Mouse (Mus musculus) right cerebral cortex, postnatal 25 days (tissue): ENCODE data around the gene Gar1.

Experiments used
- DNase-seq: peaks from one replicate; pipeline ENCODE4 v3.0.0; 2022

The Gar1 gene

DNA sequence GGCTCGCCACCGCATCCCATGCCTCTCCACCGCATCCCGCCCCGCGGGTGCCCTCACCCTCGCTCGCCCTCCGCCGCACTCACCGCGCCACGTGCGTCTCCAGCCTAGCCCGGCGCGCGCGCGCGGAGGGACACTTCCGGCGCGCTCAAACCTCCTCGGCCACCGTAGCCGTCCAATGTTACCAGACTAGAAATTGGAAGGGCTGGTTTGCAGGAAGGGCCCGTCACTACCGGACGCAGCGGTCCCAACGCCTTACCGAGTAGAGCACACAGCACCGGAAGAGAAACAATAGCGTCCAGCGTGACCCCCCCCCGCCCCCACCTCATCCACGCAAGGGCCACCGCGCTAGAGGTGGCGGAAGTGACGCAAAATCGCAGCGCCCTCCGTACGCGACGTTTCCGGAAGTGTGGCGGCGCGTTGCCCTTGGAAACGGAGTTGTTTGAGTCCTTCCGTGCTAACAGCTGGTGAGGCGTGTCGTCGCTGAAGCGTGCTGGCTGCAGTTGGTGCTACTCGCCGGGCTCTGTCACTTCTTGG is at the start of gene Gar1:
Gar1 (minus strand) TSS at position 362 of the 534 bp plus-strand sequence.
- DNase-seq = peak; percentile 95

DNA sequence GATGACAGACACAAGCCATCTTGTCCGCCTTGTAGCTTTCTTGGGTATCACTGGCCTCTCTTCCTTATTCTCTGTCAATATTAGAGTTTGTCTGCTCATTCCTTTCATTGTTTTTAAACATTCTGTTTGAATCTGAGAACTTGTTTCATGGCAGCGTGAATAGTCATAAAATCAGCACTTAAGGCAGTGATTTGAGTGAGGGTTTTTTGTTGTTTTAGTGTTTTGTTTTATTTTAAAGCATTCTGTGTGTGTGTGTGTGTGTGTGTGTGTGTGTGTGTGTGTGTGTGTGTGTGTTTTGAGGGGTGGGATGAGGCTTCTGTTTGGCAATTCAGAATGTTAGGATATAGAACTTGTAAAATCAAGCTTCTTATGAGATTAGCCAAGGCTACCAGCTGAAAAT is 48.7 kb upstream of the Gar1 start:
- DNase-seq = no peak

GRCm38 (mm10) chr3:129879131-129879757 is 48.0 kb upstream of the Gar1 start:
- DNase-seq = no peak

DNA sequence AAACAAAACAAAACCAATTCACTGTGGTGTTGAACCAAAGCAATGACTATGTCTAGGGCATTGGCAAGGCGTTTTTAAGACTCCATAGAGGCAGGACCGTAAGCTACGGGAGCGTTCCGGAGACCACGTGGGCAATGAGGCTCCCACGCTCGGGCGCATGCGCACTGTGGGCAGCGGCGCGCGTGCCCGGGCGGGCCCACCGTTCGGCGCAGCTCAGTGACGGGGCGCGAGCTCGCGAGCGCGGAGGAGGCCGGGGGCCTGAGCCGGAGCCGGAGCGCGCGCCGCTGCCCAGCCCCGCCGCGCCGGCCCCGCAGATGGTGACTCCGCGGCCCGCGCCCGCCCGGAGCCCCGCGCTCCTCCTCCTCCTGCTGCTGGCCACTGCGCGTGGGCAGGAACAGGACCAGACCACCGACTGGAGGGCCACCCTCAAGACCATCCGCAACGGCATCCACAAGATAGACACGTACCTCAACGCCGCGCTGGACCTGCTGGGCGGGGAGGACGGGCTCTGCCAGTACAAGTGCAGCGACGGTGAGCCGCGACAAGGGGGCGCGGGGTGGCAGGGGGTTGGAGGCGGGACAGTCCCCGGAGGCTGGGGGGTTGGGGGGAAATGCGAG is 47.3 kb upstream of the Gar1 start, which contains the start of gene Pla2g12a:
Pla2g12a (plus strand) TSS at position 202 of the 617 bp plus-strand sequence.
- DNase-seq = peak; percentile 96

DNA sequence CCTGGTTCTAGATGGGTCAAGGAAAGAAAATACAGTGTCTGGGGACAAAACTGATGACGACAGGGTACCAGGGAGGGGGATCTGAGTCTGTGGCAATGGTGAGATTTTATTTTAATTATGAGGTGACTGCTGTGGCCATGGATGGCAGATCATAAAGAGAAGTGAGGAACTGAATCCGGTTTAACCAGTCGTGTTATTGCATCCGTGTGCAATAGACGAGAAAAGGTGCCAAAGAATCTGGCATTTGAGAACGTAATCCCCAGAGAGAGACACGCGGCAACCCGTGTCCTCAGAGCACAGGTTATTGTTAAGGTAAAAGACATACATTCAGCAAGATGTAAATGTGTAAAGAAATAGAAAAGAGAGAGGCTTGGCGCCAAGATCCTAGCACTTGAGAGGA is 46.1 kb upstream of the Gar1 start:
- no peak for DNase-seq

GRCm38 (mm10) chr3:129863698-129864097 is 32.5 kb upstream of the Gar1 start:
- DNase-seq = no peak

GRCm38 (mm10) chr3:129862592-129862991 is 31.4 kb upstream of the Gar1 start:
- DNase-seq = no peak

DNA sequence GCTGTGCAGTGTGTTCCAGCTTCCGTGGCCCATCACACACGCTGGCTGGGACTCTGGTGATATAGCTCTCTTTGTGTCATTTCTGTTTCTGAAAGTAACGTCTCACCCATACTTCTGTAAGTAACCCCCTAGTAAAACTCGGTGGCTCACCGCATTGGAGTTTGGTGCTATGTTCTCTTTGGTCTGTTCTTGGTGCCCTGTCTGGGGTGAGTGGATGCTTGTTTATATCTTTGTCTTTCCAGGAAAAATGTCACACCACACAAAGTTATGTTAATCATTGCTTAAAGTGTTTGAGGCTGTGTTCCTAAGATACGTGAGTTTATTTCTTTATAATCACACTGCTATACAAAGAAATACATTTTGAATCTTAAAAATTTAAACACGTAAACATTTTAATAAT is 15.7 kb upstream of the Gar1 start:
- DNase-seq = no peak

DNA sequence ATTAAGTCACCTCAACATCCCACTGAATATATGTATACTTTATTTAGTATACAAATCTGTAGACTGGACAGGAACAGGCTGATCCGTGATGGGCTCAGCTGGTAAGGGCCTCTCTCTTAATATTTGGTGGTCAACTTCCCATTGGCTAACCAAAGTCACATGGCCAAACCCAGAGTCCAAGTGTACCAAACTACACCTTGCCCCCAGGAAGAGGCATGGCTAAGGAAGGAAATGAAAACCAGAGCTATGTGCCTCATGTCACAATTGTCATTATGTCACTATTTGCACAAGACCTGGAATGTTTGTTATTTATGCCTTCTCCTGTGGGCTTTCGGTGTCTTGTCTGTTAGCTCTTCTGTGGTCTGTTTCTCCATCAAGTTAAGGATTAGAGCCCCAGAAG is 14.7 kb upstream of the Gar1 start:
- DNase-seq = no peak

DNA sequence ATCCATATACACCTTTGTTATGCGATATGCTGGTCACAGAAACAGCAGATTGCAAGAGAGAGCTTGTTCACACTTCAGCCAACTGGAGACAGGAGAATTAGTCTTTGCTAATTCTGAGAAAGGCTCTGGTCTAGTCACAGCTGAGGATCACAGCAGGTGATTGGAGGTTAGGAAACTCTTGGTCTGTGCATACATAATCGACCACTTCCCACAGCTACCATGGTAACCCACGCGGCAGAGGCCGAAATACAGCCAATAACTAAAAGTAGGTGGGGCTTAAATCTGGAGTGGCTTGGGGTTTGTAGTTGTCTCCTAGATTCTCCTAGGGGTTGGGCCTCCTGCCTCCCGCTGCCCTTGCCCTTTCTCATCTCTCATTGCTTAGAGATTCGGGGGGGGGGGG is 6.8 kb upstream of the Gar1 start:
- no peak for DNase-seq

GRCm38 (mm10) chr3:129836965-129837364 is 5.8 kb upstream of the Gar1 start:
- no peak for DNase-seq

GRCm38 (mm10) chr3:129836051-129836697 is 5.0 kb upstream of the Gar1 start:
- DNase-seq = no peak

DNA sequence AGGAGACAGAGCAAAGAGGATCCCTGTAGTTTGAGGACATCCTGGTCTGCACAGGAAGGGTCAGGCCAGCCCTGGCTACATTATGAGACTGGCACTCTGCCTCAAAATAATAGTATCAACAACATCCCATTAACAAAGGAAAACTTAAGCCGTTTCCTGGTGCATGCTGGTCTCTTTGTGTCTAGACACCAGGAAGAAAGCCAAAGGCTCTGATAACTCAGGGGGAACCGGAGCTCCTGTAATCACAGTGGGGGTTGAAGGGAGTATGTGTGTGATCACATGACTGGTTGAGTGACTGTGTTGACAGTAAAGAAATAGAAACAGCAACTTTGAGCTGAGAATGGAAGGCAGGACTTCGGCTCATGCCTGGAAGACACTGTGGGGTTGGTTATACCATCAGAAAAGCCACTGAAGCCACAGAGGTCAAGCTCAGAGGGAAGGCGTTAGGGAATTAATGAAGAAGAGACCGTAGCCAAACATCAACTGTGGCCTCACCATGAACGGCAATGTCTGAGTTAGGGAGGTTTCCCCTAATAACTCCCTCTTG is 4.3 kb upstream of the Gar1 start, which contains the start of gene Cfi:
Cfi (plus strand) TSS at position 497 of the 547 bp plus-strand sequence.
- no peak for DNase-seq

GRCm38 (mm10) chr3:129830626-129831025 is 570 bp downstream of the Gar1 start:
- no peak for DNase-seq

- DNase-seq = no peak
These were observed 3.5 kb downstream of the Gar1 start for GRCm38 (mm10) chr3:129827691-129828090.

GRCm38 (mm10) chr3:129826691-129827090 is 4.5 kb downstream of the Gar1 start:
- no peak for DNase-seq

GRCm38 (mm10) chr3:129824891-129825290 is 6.3 kb downstream of the Gar1 start:
- DNase-seq = no peak

DNA sequence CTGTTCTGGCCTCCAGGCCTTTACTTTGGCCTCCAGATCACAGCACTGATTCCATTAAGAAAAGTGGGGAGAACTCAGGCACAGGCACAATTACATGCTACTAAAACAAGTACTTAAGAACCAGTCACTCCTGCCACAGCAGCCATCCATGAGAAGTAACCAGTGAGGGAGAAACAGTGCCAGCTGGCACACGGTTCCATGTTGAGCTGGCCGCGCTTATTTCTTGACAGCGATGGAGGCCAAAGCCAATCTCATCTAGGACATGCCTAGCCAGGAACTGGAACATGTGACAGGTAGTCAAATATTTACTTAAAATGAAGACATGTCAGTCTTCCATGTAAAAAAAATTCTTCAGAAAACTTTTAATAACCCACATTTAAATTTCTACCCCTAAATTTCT is 7.0 kb downstream of the Gar1 start:
- no peak for DNase-seq

DNA sequence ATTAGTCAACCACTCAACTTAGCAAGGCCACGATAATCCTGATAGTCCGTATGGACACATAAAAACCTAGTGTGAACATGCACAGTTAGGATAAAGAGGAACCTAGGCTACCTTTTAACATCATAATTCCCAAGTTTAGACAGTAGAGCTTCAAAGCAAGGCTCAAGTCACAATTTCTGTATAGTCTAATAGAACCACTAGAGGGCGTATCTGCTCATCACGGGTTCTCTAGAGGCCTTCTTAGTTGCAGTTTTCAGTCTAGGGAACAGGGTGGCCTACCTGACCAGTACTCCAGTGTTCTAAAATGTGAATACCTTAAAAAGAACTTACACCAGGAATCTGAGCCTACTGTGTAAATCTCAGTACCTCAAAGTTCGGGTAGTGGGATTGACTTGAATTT is 7.9 kb downstream of the Gar1 start:
- no peak for DNase-seq

DNA sequence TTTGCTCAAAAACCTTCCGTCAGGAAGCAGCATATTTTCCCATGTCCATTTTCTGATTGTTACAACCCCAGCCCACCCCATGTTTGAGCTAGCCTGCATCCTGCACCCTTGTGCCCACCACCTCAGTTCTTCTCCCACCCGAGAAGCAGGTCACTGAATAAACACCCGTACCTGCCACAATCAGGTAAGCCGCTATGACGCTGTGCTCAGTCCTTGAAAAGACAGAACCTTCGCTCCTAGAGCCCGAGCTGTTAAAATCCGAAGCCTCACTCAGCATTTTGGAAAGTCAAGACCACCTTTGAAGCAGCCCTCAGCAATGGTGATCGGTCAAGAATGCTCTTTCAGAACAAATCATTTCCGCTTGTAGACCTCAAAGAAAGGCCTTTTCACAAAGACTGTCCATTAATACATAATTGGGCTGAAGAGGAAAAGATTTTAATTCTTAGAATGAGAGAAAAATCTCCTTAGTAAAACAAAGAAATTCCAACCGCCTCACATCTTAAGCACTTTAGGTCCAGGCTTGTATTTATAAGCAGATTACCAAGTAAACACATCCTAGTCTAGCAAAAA is 8.9 kb downstream of the Gar1 start, which contains the start of gene Rrh:
Rrh (minus strand) TSS at position 382 of the 570 bp plus-strand sequence.
- DNase-seq = no peak

DNA sequence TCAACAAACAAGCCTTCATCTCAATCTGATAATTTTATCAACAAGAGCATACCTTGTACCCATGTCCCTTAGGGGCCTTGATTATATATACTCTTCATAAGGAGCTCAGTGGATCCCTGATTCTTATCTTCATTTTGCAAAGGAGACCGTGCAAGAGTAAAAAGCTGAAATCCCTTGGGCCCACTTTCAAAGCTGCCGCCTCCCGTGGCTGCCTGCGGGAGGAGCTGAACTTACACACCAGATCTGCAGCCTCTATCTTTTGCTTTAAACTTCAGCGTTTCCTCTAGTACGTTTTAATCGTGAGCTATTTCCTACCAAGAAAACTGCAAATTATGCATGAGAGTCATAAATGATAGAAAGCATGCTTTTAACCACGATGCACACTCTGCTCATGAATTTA is 9.5 kb downstream of the Gar1 start:
- no peak for DNase-seq

- DNase-seq = no peak
These were observed 10.3 kb downstream of the Gar1 start for GRCm38 (mm10) chr3:129820847-129821246.

DNA sequence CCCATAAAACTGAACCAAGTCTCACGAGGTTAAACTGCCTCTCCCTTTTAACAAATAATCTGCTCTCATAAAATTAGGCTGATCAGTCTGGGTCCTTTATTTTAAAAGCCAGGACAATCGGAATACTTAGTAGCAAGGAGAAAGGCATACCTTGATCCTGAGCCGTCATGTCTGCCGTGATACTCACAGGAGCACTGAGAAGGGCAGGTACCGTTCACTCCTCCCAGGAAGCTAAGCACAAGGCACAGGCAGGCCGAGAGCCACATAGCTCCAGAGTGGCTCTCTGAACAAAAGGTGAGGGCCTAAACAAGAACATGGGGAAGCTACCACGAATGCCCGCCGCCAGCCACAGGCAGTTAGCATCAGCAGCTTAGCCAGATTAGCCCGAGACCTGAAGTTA is 27.4 kb downstream of the Gar1 start, which contains the start of gene Lrit3:
Lrit3 (minus strand) TSS at position 266 of the 400 bp plus-strand sequence.
- DNase-seq = no peak
